Comparison of ENCODE assay signal across 7 mouse cellular contexts in genomic region chr7:97578361-97579066, GRCm38 (mm10). TPM values are rescaled to one million over a fixed set of nuclear protein-coding genes. Genes with fewer than 3 reads are reported as not detected.
DNase-seq lines count a peak whose midpoint lies in the region; ATAC-seq lines count a peak whose summit lies in the region.

No protein-coding gene starts in this region.

- H3K9ac ChIP-seq in hindbrain, embryonic 14.5 days, result peak overlapping the region; percentile 100

- peak; percentile 63 for DNase-seq in Muller cell, postnatal 12 days (ENCODE audit: inconsistent ontology term)
- peak; percentile 51 for DNase-seq in cerebellum, adult 18-20 months
- DNase-seq in frontal cortex, postnatal 14 days (ENCODE audit: low spot score in 2 of 2), result peak; percentile 14 to 25
- peak; percentile 26 for DNase-seq in hindbrain, embryonic 14.5 days (ENCODE audit: low spot score)
- peak; percentile 21 for DNase-seq in left cerebral cortex, adult 11 months (ENCODE audit: low spot score)
- DNase-seq in lung, postnatal 25 days (ENCODE audit: low spot score), result peak; percentile 22
- DNase-seq in skeletal muscle tissue, adult 2 months (ENCODE audit: low read depth, low spot score), result peak; percentile 80

- peaks cover 20% of the 10 kb centered on the region for H3K36me3 ChIP-seq in hindbrain, embryonic 14.5 days (replicated peaks; ENCODE audit: control insufficient read depth, insufficient read depth)

- peak overlapping the region; percentile 1; the same call in 1 of the 2 replicates for H3K27ac ChIP-seq in hindbrain, embryonic 14.5 days

- 32% methylated on average over 8 of the region's 8 CpGs for WGBS in hindbrain, embryonic 14.5 days

- H3K27me3 ChIP-seq in hindbrain, embryonic 14.5 days (ENCODE audit: control insufficient read depth, insufficient read depth, low read length), result no peaks in the 10 kb centered on the region

- H3K4me2 ChIP-seq in hindbrain, embryonic 14.5 days (replicated peaks), result peak overlapping the region; percentile 59

- H3K4me1 ChIP-seq in hindbrain, embryonic 14.5 days (replicated peaks; ENCODE audit: control insufficient read depth, insufficient read depth, low read length), result peaks cover 18% of the 10 kb centered on the region

- ATAC-seq in hindbrain, embryonic 14.5 days (ENCODE audit: low FRiP score), result no peak

- peak overlapping the region; percentile 100 for H3K4me3 ChIP-seq in hindbrain, embryonic 14.5 days (replicated peaks; ENCODE audit: low read length)

- H3K9me3 ChIP-seq in hindbrain, embryonic 14.5 days (ENCODE audit: control insufficient read depth, low read length), result no peaks in the 10 kb centered on the region

RNA-seq across cellular contexts. Expression of gene Aamdc, which starts 0.8 kb away (rescaled TPM):
- polyA plus RNA-seq in hindbrain, embryonic 14.5 days (2014; fragmentation: Nextera tagmentation; extraction: Ambion mirVana), result 43.8 and 51.5 TPM in 2 replicates

RNA-seq across cellular contexts. Expression of gene Rsf1, which starts 1.2 kb away (rescaled TPM):
- 23.5 and 29.4 TPM in 2 replicates for polyA plus RNA-seq in hindbrain, embryonic 14.5 days (2014; fragmentation: Nextera tagmentation; extraction: Ambion mirVana)

Comparison
In these comparisons a context has a peak if more than half of its experiments do, and no peak if none do; other contexts are left out.
1. DNase-seq: peak in every context shown above with its lines; median percentile 80 in skeletal muscle tissue, adult 2 months; 63 in Muller cell, postnatal 12 days; 51 in cerebellum, adult 18-20 months; 26 in hindbrain, embryonic 14.5 days; 22 in lung, postnatal 25 days; 21 in left cerebral cortex, adult 11 months; 20 in frontal cortex, postnatal 14 days.